Comparison of ENCODE assay signal across 23 mouse cellular contexts in the genomic region with DNA sequence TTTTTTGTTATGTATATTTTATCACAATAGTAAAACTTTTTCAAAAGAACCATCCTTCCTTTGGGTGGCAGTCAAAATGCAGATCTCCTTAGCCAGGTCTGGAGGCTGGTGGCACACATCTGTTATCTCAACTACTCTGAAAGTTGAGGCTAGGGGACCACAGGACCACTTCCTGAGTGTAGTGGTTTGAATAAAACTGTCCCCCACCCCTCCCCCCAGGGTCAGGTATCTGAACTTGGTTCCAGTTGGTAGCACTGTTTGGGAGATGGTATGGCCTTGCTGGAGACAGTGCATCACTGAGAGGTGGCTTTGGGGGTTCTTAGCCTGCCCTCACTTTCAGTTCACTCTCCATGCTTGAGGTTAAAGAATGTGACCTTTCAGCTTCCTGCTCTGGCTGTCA. TPM values are rescaled to one million over a fixed set of nuclear protein-coding genes. Genes with fewer than 3 reads are reported as not detected.
DNase-seq lines count a peak whose midpoint lies in the region; ATAC-seq and TF ChIP-seq lines count a peak whose summit lies in the region.
"Had no signal": no experiment of that assay in that cellular context is flagged by ENCODE, and none has a peak within 500 bp of the region (broad histone marks: within the 10 kb centered on the region; RNA-seq: fewer than 3 reads in every experiment).

No protein-coding gene starts in this region.

- no peak overlapping the region for H3K4me3 ChIP-seq in thymus, adult 2 months (ENCODE audit: control insufficient read depth, insufficient read depth, low read length)
- H3K4me3 ChIP-seq in embryonic facial prominence, embryonic 10.5 days = no peak overlapping the region
- H3K4me3 ChIP-seq in forebrain, embryonic 14.5 days (ENCODE audit: low read depth, low read length) = no peak overlapping the region
- H3K4me3 ChIP-seq: embryonic facial prominence, embryonic 13.5 days; forebrain, embryonic 10.5 days; forebrain, embryonic 13.5 days had no signal

- H3K36me3 ChIP-seq in thymus, adult 2 months (ENCODE audit: control insufficient read depth, insufficient read depth, low read length) = no peaks in the 10 kb centered on the region
- H3K36me3 ChIP-seq in embryonic facial prominence, embryonic 10.5 days (replicated peaks) = no peaks in the 10 kb centered on the region
- no peaks in the 10 kb centered on the region for H3K36me3 ChIP-seq in forebrain, embryonic 14.5 days (ENCODE audit: control insufficient read depth, insufficient read depth, low read length)
- H3K36me3 ChIP-seq: embryonic facial prominence, embryonic 13.5 days; forebrain, embryonic 10.5 days; G1E had no signal

- H3K27me3 ChIP-seq in thymus, adult 2 months (ENCODE audit: control insufficient read depth, insufficient read depth, low read length) = no peaks in the 10 kb centered on the region
- no peaks in the 10 kb centered on the region for H3K27me3 ChIP-seq in embryonic facial prominence, embryonic 10.5 days (replicated peaks; ENCODE audit: low read depth, poor library complexity, severe bottlenecking)
- H3K27me3 ChIP-seq in forebrain, embryonic 14.5 days (replicated peaks; ENCODE audit: control insufficient read depth, insufficient read depth, low read length) = no peaks in the 10 kb centered on the region
- H3K27me3 ChIP-seq: embryonic facial prominence, embryonic 13.5 days; forebrain, embryonic 13.5 days; Patski had no signal

- no peak overlapping the region for H3K4me2 ChIP-seq in forebrain, embryonic 14.5 days (ENCODE audit: low read length)
- H3K4me2 ChIP-seq: embryonic facial prominence, embryonic 13.5 days; forebrain, embryonic 13.5 days; heart, embryonic 11.5 days; hindbrain, embryonic 14.5 days had no signal

- no peaks in the 10 kb centered on the region; the same call in 1 of the 2 replicates for H3K4me1 ChIP-seq in thymus, adult 2 months (replicated peaks; ENCODE audit: control insufficient read depth, insufficient read depth, low read length)
- H3K4me1 ChIP-seq in embryonic facial prominence, embryonic 10.5 days = peaks cover 9% of the 10 kb centered on the region
- no peaks in the 10 kb centered on the region for H3K4me1 ChIP-seq in forebrain, embryonic 14.5 days (ENCODE audit: control insufficient read depth, insufficient read depth, low read length)
- H3K4me1 ChIP-seq: embryonic facial prominence, embryonic 13.5 days; forebrain, embryonic 13.5 days had no signal

- no peak for TF ChIP-seq CTCF in thymus, adult 2 months (IDR thresholded peaks at IDR 0.05; ENCODE audit: borderline replicate concordance, control insufficient read depth, extremely low read depth, insufficient read depth, low read length, poor library complexity)

- H3K9ac ChIP-seq in forebrain, embryonic 14.5 days (ENCODE audit: low read length) = no peak overlapping the region
- H3K9ac ChIP-seq: embryonic facial prominence, embryonic 13.5 days; forebrain, embryonic 13.5 days; hindbrain, embryonic 14.5 days had no signal

- no peak overlapping the region for H3K27ac ChIP-seq in thymus, adult 2 months (ENCODE audit: control insufficient read depth, insufficient read depth, low read length)
- no peak overlapping the region for H3K27ac ChIP-seq in embryonic facial prominence, embryonic 10.5 days (replicated peaks)
- no peak overlapping the region for H3K27ac ChIP-seq in forebrain, embryonic 14.5 days (ENCODE audit: low read depth, low read length)
- H3K27ac ChIP-seq: embryonic facial prominence, embryonic 13.5 days; forebrain, embryonic 10.5 days; forebrain, embryonic 13.5 days; hindbrain, embryonic 14.5 days; hindbrain, postnatal 0 days had no signal

- peak; percentile 8 for DNase-seq in thymus, postnatal 0 days (ENCODE audit: low spot score)
- DNase-seq in thymus, adult 2 months = no peak
- DNase-seq in induced T-regulatory cell, adult 2 months (ENCODE audit: low read depth) = peak; percentile 59
- DNase-seq in right cerebral cortex, postnatal 36 days (ENCODE audit: low spot score in 2 of 2) = no peak
- DNase-seq in embryonic facial prominence, embryonic 10.5 days (ENCODE audit: low spot score) = no peak
- no peak for DNase-seq in forebrain, embryonic 14.5 days (ENCODE audit: low spot score)
- DNase-seq: adrenal gland, postnatal 10 days; adrenal gland, postnatal 36 days; cerebellum, adult 18-20 months; cerebellum, adult 9-10 months; cerebellum, postnatal 14 days; gastrocnemius, postnatal 25 days had no signal

- ATAC-seq in common myeloid progenitor, adult 5-6 weeks (replicated peaks; ENCODE audit: low read depth, poor library complexity, severe bottlenecking) = peak; percentile 82
- 0 out of 2 replicates have a peak, but pooled peaks have one; percentile 40 for ATAC-seq in monocyte, adult 5-6 weeks (replicated peaks; ENCODE audit: insufficient number of reproducible peaks, low FRiP score, low TSS enrichment, poor library complexity, severe bottlenecking)
- ATAC-seq in forebrain, embryonic 14.5 days = no peak
- ATAC-seq: forebrain, embryonic 13.5 days; hindbrain, postnatal 0 days; intestine, postnatal 0 days; Patski had no signal

- no peak for TF ChIP-seq POLR2A in thymus, adult 2 months (IDR thresholded peaks at IDR 0.05; ENCODE audit: control insufficient read depth, extremely low read depth, insufficient read depth, low read length, poor library complexity)

- no peaks in the 10 kb centered on the region for H3K9me3 ChIP-seq in embryonic facial prominence, embryonic 10.5 days
- H3K9me3 ChIP-seq in forebrain, embryonic 14.5 days (replicated peaks; ENCODE audit: control insufficient read depth, low read length) = no peaks in the 10 kb centered on the region
- H3K9me3 ChIP-seq: embryonic facial prominence, embryonic 13.5 days; forebrain, embryonic 10.5 days; forebrain, embryonic 13.5 days had no signal

RNA-seq across cellular contexts. Expression of a gene that starts 51.7 kb away (rescaled TPM):
- polyA plus RNA-seq in thymus, postnatal 0 days (2015; fragmentation: Nextera tagmentation; extraction: Ambion mirVana) = 13.1 and 14.4 TPM in 2 replicates
- polyA plus RNA-seq in thymus, adult 2 months (2012; rRNA removed) = 12.6 and 12.7 TPM in 2 replicates
- total RNA-seq in common myeloid progenitor, adult 5-6 weeks (2017) = 2.7 and 7.0 TPM in 2 replicates
- 14.4 to 23.3 TPM (median 16.8 TPM) in 3 replicates for total RNA-seq in monocyte, adult 5-6 weeks (2017)
- 3.2 and 4.4 TPM in 2 replicates for polyA plus RNA-seq in embryonic facial prominence, embryonic 10.5 days (2016; fragmentation: Nextera tagmentation; extraction: Ambion mirVana)
- polyA plus RNA-seq in forebrain, embryonic 14.5 days (2014; fragmentation: Nextera tagmentation; extraction: Ambion mirVana) = 2.2 and 2.7 TPM in 2 replicates
- polyA plus RNA-seq: G1E had no signal

Comparison
In these comparisons a context has a peak if more than half of its experiments do, and no peak if none do; other contexts are left out.
1. DNase-seq: peak in thymus, postnatal 0 days (single experiment) and induced T-regulatory cell, adult 2 months (single experiment); none in thymus, adult 2 months (single experiment), right cerebral cortex, postnatal 36 days (0 of 2), embryonic facial prominence, embryonic 10.5 days (single experiment) and forebrain, embryonic 14.5 days (single experiment).